Mouse (Mus musculus): Measurements from ENCODE around the gene Erlec1.

Gene Erlec1

GRCm38 (mm10) chr11:30954279-30954725 is at the start of gene Erlec1:
Gene Erlec1, minus strand, starts transcription at chr11:30954335.
- DNase-seq: peak; percentile 93

GRCm38 (mm10) chr11:31001169-31001908 is 47.2 kb upstream of the Erlec1 start:
- DNase-seq: no peak

- no peak for DNase-seq
Measured at GRCm38 (mm10) chr11:31000028-31000427, 45.9 kb upstream of the Erlec1 start.

- DNase-seq: no peak
Measured at GRCm38 (mm10) chr11:30998704-30999103, 44.6 kb upstream of the Erlec1 start.

DNA sequence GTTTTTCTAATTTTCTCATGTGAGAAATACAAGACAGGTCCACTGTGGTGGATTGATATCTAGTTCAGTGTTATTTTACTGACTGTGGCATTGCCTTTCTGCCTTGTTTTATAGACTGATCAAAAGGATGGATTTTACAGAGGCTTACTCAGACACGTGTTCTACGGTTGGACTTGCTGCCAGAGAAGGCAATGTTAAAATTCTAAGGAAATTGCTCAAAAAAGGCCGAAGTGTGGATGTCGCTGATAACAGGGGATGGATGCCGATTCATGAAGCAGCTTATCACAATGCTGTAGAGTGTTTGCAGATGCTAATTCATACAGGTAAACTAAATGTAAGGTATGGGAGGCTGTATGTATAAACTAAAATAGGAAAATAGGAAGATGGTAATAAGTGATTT is 44.1 kb upstream of the Erlec1 start:
- DNase-seq: no peak

- DNase-seq: no peak
Measured at GRCm38 (mm10) chr11:30996670-30997069, 42.5 kb upstream of the Erlec1 start.

DNA sequence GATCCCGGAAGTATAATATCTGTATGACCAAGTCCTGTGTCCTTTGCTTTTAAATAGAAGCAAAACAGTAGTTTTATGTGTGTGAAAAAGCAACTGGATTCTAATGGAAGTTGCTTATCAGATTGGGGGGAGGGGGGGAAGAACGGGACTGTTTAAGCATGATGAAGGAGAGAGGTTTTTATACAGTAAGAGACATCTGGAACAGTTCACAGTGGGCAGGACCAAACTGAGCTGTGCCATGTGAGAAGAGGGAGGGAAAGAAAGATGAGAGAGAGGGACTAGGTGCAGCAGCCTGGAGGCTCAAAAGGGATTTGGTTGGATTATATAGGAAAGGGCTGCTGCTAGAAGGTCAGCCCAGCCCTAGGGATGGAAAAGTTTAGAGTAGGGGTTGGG is 32.5 kb upstream of the Erlec1 start:
- no peak for DNase-seq

DNA sequence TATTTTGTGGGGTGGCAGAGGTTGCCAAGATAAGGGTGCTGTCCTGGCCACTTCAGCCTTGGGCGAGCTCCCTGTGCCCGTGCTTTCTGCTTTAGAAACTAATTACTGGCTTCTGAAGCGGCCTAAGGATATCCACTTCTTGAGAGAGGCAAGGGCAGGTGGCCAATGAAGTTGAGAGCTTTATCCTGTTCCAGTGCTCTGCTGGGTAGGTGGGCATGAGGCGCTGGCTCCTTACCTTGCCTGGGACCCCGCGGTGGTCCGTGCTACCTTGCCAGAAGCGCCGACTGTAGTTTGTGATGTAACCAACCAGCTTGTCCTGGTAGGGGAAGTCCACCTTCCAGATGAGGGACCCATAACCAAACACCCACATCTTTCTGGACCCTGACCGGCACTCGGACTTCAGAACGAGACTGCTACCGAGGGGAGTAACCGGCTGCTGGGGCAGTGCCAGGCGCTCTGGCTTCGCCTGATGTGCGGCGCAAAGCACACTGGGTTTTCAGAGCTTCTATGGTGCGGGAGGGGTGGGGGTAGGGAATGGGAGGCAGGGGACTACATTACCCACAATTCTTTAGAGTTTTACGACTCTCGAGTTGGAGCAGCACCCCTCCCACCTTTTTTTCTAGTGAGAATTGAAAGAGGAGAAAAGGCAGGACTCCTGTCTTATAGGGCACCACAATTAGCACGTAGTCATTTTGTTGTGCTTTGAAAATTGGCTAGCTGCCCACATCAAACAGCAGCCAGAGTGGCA is 31.9 kb upstream of the Erlec1 start, which contains the start of gene Chac2:
TSS of gene Chac2 (minus strand) at position 474 of the 748 bp plus-strand sequence.
- DNase-seq: peak; percentile 95

GRCm38 (mm10) chr11:30985237-30985636 is 31.1 kb upstream of the Erlec1 start:
- no peak for DNase-seq

GRCm38 (mm10) chr11:30953469-30954154 is 523 bp downstream of the Erlec1 start:
- peak; percentile 64 for DNase-seq

DNA sequence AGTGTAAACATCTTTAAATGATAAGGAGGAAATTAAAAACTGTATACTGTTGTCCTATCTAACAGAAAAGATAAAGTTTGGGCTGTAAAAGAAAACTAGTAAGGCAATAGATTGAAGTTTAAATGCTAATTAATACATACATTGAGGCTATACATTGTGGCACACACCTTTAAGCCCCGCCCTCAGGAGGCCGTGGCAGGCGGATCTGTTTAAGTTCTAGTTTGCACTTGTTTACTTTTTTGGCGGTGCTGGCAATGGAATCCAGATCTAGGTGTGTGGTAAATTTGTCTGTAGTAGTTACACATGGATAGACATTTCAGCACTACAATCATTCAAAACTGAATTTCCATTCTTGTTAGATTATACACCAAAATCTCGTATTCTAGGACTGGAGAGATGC is 1.3 kb downstream of the Erlec1 start:
- DNase-seq: no peak

GRCm38 (mm10) chr11:30943522-30943921 is 10.6 kb downstream of the Erlec1 start:
- no peak for DNase-seq

DNA sequence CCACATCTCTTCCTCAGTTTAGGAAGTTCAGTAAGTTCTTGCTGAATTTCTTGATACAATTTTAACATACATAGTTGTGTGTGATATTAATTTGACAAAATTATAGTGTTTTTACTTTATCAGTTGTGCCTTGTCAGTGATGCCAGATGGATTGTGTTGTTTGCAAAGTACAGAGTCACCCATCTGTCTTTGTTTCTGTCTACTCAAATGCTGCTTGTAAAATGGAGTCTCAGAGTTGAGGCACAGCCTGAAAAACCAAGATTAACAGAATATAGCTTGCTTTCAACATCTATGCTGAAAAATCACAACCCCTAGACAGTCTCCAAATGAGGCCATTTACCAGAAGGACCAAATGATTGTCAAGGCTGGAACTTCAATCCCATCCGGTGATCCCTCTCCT is 25.6 kb downstream of the Erlec1 start:
- DNase-seq: no peak

GRCm38 (mm10) chr11:30928079-30928478 is 26.1 kb downstream of the Erlec1 start:
- DNase-seq: no peak

GRCm38 (mm10) chr11:30923283-30923682 is 30.9 kb downstream of the Erlec1 start:
- no peak for DNase-seq

GRCm38 (mm10) chr11:30920641-30921040 is 33.5 kb downstream of the Erlec1 start:
- DNase-seq: no peak

- no peak for DNase-seq
Measured at GRCm38 (mm10) chr11:30912311-30912710, 41.8 kb downstream of the Erlec1 start.

- DNase-seq: no peak
Measured at GRCm38 (mm10) chr11:30899312-30899711, 54.8 kb downstream of the Erlec1 start.

- DNase-seq: no peak
Measured at GRCm38 (mm10) chr11:30896201-30896600, 57.9 kb downstream of the Erlec1 start.

- DNase-seq: no peak
Measured at GRCm38 (mm10) chr11:30888153-30888552, 66.0 kb downstream of the Erlec1 start.

- peak; percentile 70 for DNase-seq
Measured at GRCm38 (mm10) chr11:30885171-30885871, 68.8 kb downstream of the Erlec1 start, which contains the start of the genes Gpr75 and Asb3. Gene Gpr75, plus strand, starts transcription at chr11:30885358. Gene Asb3, plus strand, starts transcription at chr11:30885416.

Data from kidney, postnatal 10 days (tissue).